Mouse (Mus musculus) erythroblast, adult 5-6 weeks (primary cell): ENCODE results near the gene Zglp1. TPM values are rescaled to one million over a fixed set of nuclear protein-coding genes. Genes with fewer than 3 reads are reported as not detected.
"Not testable (repeated sequence)": the region's sequence is repeated elsewhere in the genome, so short reads cannot be mapped to it uniquely, and the experiment has no call there.

Source experiments
- ATAC-seq: replicated peaks from 2 replicates; pipeline ENCODE4 v1.8.0; 2016; ENCODE audit warnings: moderate number of reproducible peaks, mild to moderate bottlenecking, moderate TSS enrichment, inconsistent platforms; ENCODE audit not compliant: poor library complexity, low FRiP score, severe bottlenecking
- total RNA-seq, 2 experiments: library from RNA; stranded (forward) in 1 of 2; stranded (reverse) in 1 of 2; fragments of 150-400 nt in 1 of 2; fragments of 200-764, 138-1000 nt in 1 of 2; gene quantifications; 2 replicates each; pipeline versions ENCODE4 v1.2.3 to v1.2.4; 2015 to 2017; ENCODE audit warnings: low replicate concordance in 2 of 2

The Zglp1 gene
- total RNA-seq, 2 experiments from 2014 or later, result not detected

DNA sequence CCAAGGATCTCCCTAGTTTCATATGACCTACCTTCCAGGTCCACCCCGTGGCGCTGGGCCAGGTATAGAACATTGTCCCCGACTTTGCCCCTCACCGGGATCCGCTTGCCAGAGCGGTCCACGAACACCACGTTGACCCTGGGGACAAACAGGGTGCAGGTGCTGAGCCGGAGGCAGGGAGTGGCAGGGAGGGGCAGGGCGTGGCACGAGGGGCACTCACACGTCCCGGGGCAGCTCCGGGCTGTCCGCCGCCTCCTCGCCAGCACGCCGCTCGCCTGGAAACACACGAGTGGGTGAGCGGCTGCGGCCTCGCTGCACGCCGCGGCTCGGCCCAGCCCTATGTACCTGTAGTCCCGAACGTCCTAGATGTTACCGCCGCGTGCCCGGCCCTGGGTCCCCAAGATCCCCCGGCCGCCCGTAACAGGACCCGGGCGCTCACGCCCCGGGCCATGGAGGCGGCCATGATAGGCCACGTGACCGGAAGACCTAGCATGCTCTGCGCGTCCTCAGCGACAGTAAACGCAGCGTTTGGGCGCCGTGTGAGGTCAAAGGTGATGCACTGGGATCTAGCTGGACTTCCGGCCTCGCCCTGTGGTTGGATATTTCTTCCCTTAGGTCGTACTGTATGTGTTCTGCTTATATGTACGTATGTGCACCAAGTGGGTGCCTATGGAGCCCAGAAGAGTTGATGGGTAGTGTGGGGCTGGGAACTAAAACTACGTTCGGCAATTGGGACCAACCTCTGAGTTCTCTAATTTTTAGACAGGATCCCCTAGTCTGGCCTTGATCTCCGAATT, 6.3 kb upstream of the Zglp1 start, which contains the start of the genes Gm49373 and Fdx1l:
Gene Gm49373, minus strand, starts transcription at position 53 of the 797 bp plus-strand sequence.
Gene Fdx1l, minus strand, starts transcription at position 571 of the 797 bp plus-strand sequence.
- ATAC-seq, result peak; percentile 93

DNA sequence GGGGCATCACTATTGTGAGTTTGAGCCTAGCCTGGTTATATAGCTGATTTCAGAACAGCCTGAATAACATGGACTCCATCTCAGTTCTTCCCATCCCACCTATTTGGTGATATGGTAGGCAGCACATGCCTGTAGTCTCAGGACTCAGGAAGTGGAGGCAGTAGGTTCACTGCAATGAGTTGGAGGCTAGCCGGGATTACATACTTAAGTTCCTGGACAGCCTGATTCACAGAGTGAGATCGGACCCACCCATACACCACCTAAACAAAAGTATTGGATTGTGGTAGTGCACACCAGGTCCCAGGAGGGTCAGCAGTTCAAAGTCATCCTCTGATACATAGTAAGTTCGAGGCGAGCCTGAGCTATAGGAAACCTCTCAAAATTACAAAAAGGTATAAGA, 5.7 kb upstream of the Zglp1 start:
- peak; percentile 4; the same call in 1 of the 2 replicates for ATAC-seq

DNA sequence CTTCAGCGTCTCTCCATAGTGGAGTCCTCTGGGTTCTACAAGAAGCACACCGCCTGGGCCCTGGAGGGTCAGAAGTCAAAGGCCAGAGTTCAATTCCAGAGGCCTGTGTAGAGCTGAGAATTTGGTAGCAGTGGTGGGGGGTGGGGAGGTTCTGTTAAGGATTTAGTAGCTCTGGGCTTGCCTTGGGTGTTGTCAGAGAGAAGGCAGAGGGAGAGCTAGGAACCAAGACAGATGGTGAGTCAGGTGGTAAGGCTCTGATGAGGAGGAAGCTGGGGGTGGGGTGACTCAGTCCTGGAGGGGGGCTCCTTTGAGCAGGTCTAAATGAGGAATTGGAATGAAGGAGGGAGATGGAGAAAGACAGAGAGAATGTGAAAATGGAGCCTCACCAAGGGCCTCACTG, 4.0 kb downstream of the Zglp1 start:
- ATAC-seq, result no peak

DNA sequence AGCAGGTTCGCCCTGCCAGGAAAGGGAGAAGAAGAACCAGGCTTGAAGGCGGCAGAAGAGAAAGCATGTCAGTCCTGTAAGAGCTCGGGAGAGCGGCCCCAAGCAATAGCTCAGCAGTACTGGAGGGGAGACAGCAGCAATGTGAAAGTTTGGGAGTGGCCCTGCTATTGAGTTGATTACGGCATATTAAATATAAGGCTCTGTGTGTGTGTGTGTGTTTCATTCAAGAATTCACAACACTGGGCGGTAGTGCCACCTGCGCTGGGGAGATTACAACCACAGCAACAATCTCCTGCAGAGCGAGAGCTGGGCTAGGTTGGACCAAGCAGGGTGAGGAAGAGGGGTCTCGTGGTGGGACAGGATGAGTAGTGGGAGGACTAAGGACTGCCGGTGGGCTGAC, 15.3 kb downstream of the Zglp1 start:
- ATAC-seq, result peak; percentile 52

DNA sequence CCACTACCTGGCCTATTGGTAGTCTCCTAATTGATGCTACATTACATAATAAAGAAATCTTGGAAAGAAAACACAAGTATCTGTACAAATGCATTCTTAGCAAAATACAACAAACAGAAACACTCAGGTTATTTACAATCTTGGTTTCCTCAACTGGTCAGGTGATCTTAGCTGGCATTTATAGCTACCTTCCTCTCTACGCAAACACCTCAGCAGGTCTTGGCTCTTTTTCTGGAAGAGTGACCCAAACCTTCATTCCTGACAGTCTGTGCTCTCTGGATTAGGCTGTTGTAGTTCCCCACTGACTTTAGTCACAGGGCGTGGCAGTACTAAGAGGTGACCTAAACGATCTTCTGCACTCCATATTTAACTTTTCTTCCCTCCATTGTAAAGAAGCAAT, 21.7 kb downstream of the Zglp1 start:
- ATAC-seq, result no peak

DNA sequence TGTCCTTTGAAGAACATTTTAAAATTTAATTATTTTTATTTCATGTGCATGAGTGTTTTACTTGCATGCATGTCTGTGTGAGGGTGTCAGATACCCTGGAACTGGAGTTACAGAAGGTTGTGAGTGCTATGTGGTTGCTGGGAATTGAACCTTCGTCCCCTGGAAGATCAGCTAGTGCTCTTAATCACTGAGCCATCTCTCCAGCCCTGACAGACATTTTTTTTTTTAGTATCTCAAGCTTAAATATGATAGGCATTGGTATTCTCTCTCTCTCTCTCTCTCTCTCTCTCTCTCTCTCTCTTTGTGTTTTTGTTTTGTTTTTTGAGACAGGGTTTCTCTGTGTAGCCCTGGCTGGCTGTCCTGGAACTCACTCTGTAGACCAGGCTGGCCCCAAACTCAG, 22.1 kb downstream of the Zglp1 start:
- not testable (repeated sequence) for ATAC-seq

DNA sequence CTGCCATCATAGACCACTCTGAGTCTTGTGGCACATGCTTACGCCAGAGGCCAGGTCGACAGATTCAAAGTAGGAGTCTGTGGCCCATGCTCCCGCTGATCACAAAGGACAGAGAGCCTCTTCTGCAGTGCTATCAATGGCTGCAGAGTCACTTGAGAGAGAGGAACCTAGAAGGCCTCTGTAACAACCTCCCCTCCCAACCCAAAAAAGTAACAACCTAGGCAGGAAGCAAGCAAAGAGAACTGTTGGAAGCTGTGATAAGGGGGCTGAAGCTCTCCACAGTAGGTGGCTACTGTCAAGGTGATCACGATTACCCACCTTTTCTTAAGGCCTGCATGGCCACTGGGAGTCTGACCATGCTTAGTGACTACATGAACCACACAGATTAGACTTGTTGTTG, 23.3 kb downstream of the Zglp1 start:
- no peak for ATAC-seq

DNA sequence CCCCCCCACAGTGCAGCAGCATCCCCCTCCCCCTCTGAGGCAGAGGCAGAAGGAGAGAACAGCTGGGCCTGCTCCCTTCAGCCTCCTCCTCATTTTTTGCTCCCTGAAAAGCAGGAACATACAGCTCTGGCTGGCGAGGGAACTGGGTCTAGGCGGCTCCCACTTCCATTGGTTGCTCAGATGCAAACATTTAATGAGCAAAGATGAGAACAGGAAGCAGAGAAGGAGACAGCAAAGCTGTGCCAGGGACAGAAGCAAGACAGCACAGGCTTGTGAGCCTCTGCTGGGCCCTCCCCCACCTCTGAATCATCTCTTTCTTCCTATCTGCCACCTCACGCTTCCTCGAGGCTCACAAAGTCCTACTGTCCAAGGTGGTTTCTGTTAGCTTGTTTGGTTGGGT, 25.6 kb downstream of the Zglp1 start:
- no peak for ATAC-seq

DNA sequence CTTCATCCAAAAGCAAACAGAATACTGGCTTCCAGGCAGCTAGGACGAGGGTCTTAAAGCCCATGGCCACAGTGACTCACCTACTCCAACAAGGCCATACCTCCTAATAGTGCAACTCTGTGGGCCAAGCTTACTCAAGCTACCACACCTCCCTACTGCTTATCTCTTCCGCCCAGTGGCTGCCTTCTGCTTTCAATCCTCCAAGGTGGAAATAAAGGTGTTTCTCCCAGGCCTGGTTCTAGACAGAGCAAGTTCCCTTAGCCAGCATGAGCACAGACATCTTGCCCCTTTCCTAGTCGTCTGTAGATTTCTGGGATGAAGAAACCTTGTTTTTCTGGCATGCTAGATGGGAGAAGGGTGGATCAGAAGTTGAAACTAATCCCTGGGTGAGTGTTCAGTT, 27.1 kb downstream of the Zglp1 start:
- peak; percentile 87 for ATAC-seq

DNA sequence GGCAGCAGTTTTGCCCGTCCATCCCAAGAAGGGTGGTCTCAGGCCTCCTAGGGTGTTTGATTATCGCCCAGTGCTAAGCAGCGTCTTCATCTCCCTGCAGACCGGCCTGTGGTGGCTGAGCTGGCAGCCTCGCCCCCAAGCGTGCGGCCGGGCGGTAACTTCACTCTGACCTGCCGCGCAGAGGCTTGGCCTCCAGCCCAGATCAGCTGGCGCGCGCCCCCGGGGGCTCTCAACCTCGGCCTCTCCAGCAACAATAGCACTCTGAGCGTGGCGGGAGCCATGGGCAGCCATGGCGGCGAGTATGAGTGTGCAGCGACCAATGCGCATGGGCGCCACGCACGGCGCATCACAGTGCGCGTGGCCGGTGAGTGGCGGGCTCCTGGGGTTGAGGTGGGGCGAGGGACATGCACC, 29.4 kb downstream of the Zglp1 start:
- no peak for ATAC-seq

DNA sequence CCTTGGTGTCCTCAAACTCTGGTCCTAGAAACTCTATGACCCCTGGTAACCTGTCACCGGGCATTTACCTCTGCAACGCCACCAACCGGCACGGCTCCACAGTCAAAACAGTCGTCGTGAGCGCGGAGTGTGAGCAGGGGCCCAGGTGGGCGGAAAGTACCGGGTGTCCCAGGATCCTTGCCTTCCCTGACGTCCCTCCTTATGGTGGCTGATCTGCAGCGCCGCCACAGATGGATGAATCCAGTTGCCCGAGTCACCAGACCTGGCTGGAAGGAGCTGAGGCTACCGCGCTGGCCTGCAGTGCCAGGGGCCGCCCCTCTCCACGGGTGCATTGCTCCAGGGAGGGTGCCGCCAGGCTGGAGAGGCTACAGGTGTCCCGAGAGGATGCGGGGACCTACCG, 30.2 kb downstream of the Zglp1 start:
- no peak for ATAC-seq

DNA sequence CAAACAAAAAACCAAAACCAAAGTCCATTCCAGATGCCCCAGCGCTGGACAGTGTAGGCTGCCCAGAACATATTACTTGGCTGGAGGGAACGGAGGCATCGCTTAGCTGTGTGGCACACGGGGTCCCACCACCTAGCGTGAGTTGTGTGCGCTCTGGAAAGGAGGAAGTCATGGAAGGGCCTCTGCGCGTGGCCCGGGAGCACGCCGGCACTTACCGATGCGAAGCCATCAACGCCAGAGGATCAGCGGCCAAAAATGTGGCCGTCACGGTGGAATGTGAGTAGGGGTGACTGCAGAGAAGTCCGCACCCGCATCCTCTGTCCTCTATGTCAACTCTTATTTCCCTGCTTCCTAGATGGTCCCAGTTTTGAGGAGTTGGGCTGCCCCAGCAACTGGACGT, 30.7 kb downstream of the Zglp1 start:
- ATAC-seq, result no peak

DNA sequence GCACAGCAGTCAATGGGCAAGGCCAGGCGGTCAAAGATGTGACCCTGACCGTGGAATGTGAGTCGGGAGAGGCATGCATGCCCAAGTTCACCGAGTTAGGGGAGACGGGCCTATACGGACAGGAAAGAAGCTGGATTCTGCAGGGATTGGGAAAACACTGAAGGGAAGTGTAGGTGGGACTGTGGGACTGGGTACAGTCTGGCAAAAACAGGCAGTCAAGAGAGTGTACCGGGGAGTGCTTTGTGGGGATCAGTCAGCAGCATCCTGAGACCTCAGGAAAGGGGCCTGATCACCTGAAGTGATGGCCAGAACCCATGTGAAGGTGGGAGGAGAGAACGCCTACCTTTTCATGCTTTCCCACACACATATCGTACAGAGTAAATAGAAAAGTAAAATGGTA, 31.3 kb downstream of the Zglp1 start:
- ATAC-seq, result no peak

DNA sequence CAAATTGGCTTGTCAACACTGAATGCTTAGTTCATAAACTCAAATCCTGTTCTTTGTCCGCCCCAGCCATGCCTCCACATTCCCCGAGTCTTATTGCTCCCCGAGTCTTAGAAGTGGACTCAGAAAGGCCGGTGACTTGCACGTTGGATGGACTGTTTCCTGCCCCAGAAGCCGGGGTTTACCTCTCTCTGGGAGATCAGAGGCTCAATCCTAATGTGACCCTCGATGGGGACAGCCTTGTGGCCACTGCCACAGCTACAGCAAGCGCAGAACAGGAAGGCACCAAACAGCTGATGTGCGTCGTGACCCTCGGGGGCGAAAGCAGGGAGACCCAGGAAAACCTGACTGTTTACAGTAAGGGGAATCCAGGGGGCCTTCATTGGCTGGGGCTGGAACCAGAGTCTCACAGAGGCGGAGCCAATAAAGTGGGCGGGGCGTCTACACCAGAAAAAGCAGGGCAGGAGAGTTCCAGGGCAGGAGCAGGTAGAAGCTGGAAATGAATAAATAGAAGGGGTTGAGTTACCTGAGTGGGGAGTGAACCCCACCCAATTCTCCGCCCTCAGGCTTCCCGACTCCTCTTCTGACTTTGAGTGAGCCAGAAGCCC, 32.3 kb downstream of the Zglp1 start:
- ATAC-seq, result no peak

DNA sequence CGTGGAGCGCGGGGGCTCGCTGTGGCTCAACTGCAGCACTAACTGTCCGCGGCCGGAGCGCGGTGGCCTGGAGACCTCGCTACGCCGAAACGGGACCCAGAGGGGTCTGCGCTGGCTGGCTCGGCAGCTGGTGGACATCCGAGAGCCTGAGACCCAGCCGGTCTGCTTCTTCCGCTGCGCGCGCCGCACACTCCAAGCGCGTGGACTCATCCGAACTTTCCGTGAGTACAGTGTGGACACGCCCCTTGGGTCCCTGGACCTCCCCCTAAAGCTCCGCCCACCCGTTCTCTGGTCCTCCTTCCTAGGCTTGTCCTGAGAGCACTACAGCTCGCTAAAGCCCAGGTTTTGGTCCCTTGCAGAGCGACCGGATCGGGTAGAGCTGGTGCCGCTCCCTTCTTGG, 33.8 kb downstream of the Zglp1 start:
- peak; percentile 44 for ATAC-seq

DNA sequence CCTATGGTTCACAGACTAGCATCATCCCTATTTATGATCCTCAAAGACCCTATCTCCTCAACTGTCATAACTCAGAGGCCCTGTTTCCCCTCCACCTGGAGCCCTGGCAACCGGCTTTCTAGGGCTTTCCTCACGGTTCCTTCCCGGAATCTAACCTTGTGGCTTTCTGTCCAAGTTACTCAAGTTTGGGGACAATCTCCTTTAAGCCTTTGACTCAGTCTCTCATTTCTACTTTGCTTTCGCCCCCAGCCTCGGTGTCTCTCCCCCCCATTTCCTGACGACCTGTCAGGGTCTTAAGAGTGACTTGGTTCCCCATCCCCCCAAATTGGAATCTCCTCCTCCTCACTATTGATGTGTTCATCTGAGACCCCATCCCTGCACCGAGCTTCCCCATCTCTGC, 34.4 kb downstream of the Zglp1 start:
- ATAC-seq, result no peak

DNA sequence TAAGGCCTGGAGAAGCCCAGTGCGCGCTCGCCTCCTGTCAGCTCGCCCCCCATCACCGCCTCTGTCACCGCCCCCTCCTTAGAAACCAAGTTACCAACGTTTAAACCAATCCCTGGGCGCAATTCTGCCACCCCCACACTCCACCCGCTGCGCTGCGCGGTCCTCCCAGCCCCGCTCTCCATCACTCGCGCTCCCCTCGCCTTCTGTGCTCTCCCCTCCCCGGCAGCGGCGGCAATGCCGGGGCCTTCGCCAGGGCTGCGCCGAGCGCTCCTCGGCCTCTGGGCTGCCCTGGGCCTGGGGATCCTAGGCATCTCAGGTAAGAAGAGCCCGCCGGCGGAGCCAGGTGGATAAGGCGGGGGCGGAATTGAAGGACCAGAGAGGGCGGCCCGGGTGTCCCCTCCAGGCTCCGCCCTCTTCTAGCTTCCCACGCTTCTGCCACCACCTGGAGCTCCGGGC, 35.0 kb downstream of the Zglp1 start, which contains the start of gene Icam5:
Gene Icam5, plus strand, starts transcription at position 178 of the 456 bp plus-strand sequence.
- no peak for ATAC-seq

DNA sequence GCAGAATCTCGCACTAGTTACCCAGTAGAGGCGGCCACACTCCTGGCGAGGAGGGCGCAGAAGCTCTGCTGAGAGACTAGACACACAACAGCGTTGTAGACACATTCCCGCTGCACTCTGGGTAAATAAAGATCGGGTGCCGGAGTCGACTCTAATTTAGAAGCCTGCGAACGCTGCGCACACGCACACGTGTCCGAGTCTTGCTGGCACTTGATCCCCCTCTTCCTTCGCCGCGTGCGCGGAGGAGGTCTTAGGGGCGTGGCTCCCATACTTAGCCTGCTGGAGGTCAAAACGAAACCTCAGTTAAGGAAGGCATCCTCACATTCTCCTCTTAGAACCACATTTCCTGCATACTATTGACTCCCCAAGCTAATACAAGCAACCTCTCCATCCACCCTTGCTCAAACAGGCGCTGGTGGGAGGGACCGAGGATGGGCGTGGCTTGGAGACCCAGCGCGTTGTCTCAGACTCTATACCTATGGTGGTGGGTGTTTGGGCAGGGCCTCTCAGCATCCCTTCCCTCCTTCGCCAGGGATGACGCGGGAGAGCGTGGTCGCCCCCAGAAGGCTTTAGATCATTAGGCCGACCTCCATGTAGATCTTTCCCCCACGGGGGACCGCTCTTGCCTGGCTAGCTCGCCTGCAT, 35.5 kb downstream of the Zglp1 start:
- peak; percentile 6 for ATAC-seq

DNA sequence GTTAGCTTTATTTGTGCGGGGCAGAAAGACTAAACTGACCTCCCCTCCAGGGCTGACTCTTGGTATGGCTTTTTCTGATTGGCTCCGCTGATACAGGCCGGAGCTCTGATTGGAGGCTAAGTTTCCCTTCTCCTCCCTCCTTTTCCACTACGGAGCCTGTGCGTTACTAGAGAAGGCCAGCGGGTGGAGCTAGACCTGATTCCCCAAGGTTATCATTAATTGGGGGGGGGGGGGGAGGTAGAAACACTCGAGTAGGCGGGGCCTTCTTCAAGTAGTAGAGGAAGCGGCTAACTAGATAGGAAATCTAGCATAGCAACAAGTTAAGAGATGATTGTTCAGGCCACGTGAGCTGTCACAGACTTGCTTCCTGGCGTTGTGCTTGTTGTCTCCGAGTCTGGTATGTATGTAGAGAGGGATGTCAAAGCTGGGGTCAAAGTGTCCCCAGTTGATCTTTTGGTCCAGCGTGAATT, 36.1 kb downstream of the Zglp1 start:
- peak; percentile 61 for ATAC-seq

DNA sequence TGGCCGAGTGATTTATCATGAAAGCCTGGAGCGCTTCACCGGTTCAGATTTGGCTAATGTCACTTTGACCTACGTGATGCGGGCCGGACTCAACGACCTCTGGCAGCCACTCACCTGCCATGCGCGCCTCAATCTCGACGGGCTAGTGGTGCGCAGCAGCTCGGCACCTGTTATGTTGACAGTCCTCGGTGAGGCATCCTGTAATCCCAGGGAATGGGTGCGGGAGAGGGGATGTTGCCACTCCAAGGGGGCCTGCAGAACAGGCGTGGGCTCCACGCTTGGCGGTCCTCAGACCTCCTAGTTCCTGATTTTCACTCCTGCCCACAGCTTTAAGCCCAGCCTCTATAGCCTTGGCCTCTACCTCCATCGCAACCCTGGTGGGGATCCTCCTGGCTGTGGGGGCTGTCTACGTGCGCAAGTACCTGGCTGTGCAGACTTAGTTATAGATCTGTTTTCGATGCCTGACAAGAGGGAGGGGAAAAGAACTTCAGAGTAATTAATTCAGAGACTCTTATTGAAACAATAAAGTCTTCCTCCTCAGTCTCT, 36.8 kb downstream of the Zglp1 start:
- ATAC-seq, result 0 out of 2 replicates have a peak, but pooled peaks have one; percentile 5
